Mouse (Mus musculus) cerebellum, adult 9-10 months (tissue): ENCODE results near the gene Trip11.
"Not testable (repeated sequence)": the region's sequence is repeated elsewhere in the genome, so short reads cannot be mapped to it uniquely, and the experiment has no call there.

Experiments
- DNase-seq: peaks from one replicate; pipeline ENCODE4 v3.0.0; 2022

Gene Trip11

GRCm38 (mm10) chr12:101912626-101913490, at the start of gene Trip11:
Gene Trip11 (minus strand): TSS chr12:101913267.
- DNase-seq, result peak; percentile 91

- DNase-seq, result not testable (repeated sequence)
Measured at GRCm38 (mm10) chr12:101958960-101959780, 46.1 kb upstream of the Trip11 start.

GRCm38 (mm10) chr12:101958556-101958955, 45.5 kb upstream of the Trip11 start:
- DNase-seq, result no peak

GRCm38 (mm10) chr12:101957942-101958544, 45.0 kb upstream of the Trip11 start, which contains the start of gene Atxn3:
Gene Atxn3 (minus strand): TSS chr12:101958246.
- DNase-seq, result peak; percentile 96

- DNase-seq, result peak; percentile 25
Measured at GRCm38 (mm10) chr12:101957079-101957941, 44.2 kb upstream of the Trip11 start.

- not testable (repeated sequence) for DNase-seq
Measured at GRCm38 (mm10) chr12:101955821-101956220, 42.8 kb upstream of the Trip11 start.

- DNase-seq, result no peak
Measured at GRCm38 (mm10) chr12:101948801-101949200, 35.7 kb upstream of the Trip11 start.

- no peak for DNase-seq
Measured at GRCm38 (mm10) chr12:101947986-101948385, 34.9 kb upstream of the Trip11 start.

GRCm38 (mm10) chr12:101937572-101937971, 24.5 kb upstream of the Trip11 start:
- no peak for DNase-seq

- DNase-seq, result no peak
Measured at GRCm38 (mm10) chr12:101935223-101935622, 22.2 kb upstream of the Trip11 start.

GRCm38 (mm10) chr12:101928423-101928822, 15.4 kb upstream of the Trip11 start:
- no peak for DNase-seq

GRCm38 (mm10) chr12:101922313-101922712, 9.2 kb upstream of the Trip11 start:
- no peak for DNase-seq

GRCm38 (mm10) chr12:101919847-101920246, 6.8 kb upstream of the Trip11 start:
- no peak for DNase-seq

GRCm38 (mm10) chr12:101917165-101917564, 4.1 kb upstream of the Trip11 start:
- no peak for DNase-seq

- peak; percentile 10 for DNase-seq
Measured at GRCm38 (mm10) chr12:101911346-101911745, 1.7 kb downstream of the Trip11 start.

- DNase-seq, result no peak
Measured at GRCm38 (mm10) chr12:101910360-101910759, 2.7 kb downstream of the Trip11 start.

GRCm38 (mm10) chr12:101905817-101906216, 7.2 kb downstream of the Trip11 start:
- no peak for DNase-seq

GRCm38 (mm10) chr12:101904906-101905305, 8.2 kb downstream of the Trip11 start:
- no peak for DNase-seq

GRCm38 (mm10) chr12:101904170-101904569, 8.9 kb downstream of the Trip11 start:
- no peak for DNase-seq

- DNase-seq, result no peak
Measured at GRCm38 (mm10) chr12:101899671-101900245, 13.3 kb downstream of the Trip11 start.

- no peak for DNase-seq
Measured at GRCm38 (mm10) chr12:101898966-101899365, 14.1 kb downstream of the Trip11 start.

- DNase-seq, result no peak
Measured at GRCm38 (mm10) chr12:101897113-101897512, 16.0 kb downstream of the Trip11 start.
